Mouse (Mus musculus) embryonic facial prominence, embryonic 15.5 days (tissue): Measurements from ENCODE around the gene Klk11. TPM values are rescaled to one million over a fixed set of nuclear protein-coding genes. Genes with fewer than 3 reads are reported as not detected.

ENCODE experiments used
- polyA plus RNA-seq: library from polyadenylated mRNA; unstranded; fragments of >200 nt; fragmentation: Nextera tagmentation; extraction: Ambion mirVana; gene quantifications from 2 replicates; pipeline ENCODE4 v1.2.1, GENCODE M21; 2015

The Klk11 gene
- polyA plus RNA-seq, 1 experiment from 2014 or later = 25.3 TPM

Other genes starting within 250 kb of the Klk11 start
- gene Cd33, start 230.2 kb upstream of the Klk11 start, polyA plus RNA-seq = 1.9 and 2.8 TPM in 2 replicates
- gene Zfp658, start 212.3 kb upstream of the Klk11 start, polyA plus RNA-seq = 3.8 and 4.0 TPM in 2 replicates
- gene Zfp719, start 195.0 kb upstream of the Klk11 start, polyA plus RNA-seq = 13.6 and 13.7 TPM in 2 replicates
- 0.24 and 0.45 TPM in 2 replicates for gene Zfp819, start 167.4 kb upstream of the Klk11 start, polyA plus RNA-seq
- gene Ceacam18, start 139.9 kb upstream of the Klk11 start, polyA plus RNA-seq = not detected in 2 replicates
- gene Siglece, start 114.4 kb upstream of the Klk11 start, polyA plus RNA-seq = 1.0 and 1.7 TPM in 2 replicates
- gene Ctu1, start 102.6 kb upstream of the Klk11 start, polyA plus RNA-seq = 17.1 and 18.2 TPM in 2 replicates
- gene Klk14, start 84.2 kb upstream of the Klk11 start, polyA plus RNA-seq = 1.3 and 2.4 TPM in 2 replicates
- gene Klk13, start 62.0 kb upstream of the Klk11 start, polyA plus RNA-seq = 18.3 and 18.5 TPM in 2 replicates
- 3.0 and 3.5 TPM in 2 replicates for gene Klk12, start 5.7 kb upstream of the Klk11 start, polyA plus RNA-seq
- 71.8 and 83.4 TPM in 2 replicates for gene Klk10, start 6.4 kb downstream of the Klk11 start, polyA plus RNA-seq
- gene Klk9, start 17.3 kb downstream of the Klk11 start, polyA plus RNA-seq = 3.8 and 6.7 TPM in 2 replicates
- 65.3 and 67.5 TPM in 2 replicates for gene Klk8, start 23.0 kb downstream of the Klk11 start, polyA plus RNA-seq
- gene Klk7, start 36.7 kb downstream of the Klk11 start, polyA plus RNA-seq = 16.7 and 19.1 TPM in 2 replicates
- 2.0 and 2.3 TPM in 2 replicates for gene Klk6, start 49.9 kb downstream of the Klk11 start, polyA plus RNA-seq
- gene Klk5, start 67.4 kb downstream of the Klk11 start, polyA plus RNA-seq = 19.3 and 23.5 TPM in 2 replicates
- 0.13 and 0.21 TPM in 2 replicates for gene Klk4, start 106.6 kb downstream of the Klk11 start, polyA plus RNA-seq
- gene Klk15, start 159.1 kb downstream of the Klk11 start, polyA plus RNA-seq = 0.20 TPM in 1 of 2 replicates, not detected in the other
- not detected in 2 replicates for gene Klk1b8, start 176.1 kb downstream of the Klk11 start, polyA plus RNA-seq
- gene Klk1b1, start 192.1 kb downstream of the Klk11 start, polyA plus RNA-seq = not detected in 2 replicates
- gene Klk1b9, start 201.5 kb downstream of the Klk11 start, polyA plus RNA-seq = not detected in 2 replicates
- not detected in 2 replicates for gene Klk1b11, start 221.3 kb downstream of the Klk11 start, polyA plus RNA-seq
- 0.27 and 0.39 TPM in 2 replicates for gene Klk1b26, start 237.6 kb downstream of the Klk11 start, polyA plus RNA-seq